Mouse (Mus musculus): ENCODE data around the gene Wdr78. TPM values are rescaled to one million over a fixed set of nuclear protein-coding genes. Genes with fewer than 3 reads are reported as not detected.

The Wdr78 gene
- total RNA-seq, 2 experiments from 2014 or later: 7.5 to 8.7 TPM

GRCm38 (mm10) chr4:103067906-103068655, 46.3 kb downstream of the Wdr78 start:
- intact Hi-C loops (cut with DNase I): no loop called here
- no peak for DNase-seq (ENCODE audit: extremely low spot score in 1 of 2, low spot score in 2 of 2)

GRCm38 (mm10) chr4:103064976-103065375, 49.4 kb downstream of the Wdr78 start:
- intact Hi-C loops (cut with DNase I): no loop called here
- no peak for DNase-seq (ENCODE audit: extremely low spot score in 1 of 2, low spot score in 2 of 2)

- intact Hi-C loops (cut with DNase I): no loop called here
- DNase-seq (ENCODE audit: extremely low spot score in 1 of 2, low spot score in 2 of 2): no peak
These were observed 49.9 kb downstream of the Wdr78 start for GRCm38 (mm10) chr4:103064421-103064820.

- no peak for DNase-seq (ENCODE audit: extremely low spot score in 1 of 2, low spot score in 2 of 2)
- intact Hi-C loops (cut with DNase I): no loop called here
These were observed 57.4 kb downstream of the Wdr78 start for GRCm38 (mm10) chr4:103056909-103057308.

- intact Hi-C loops (cut with DNase I): no loop called here
- DNase-seq (ENCODE audit: extremely low spot score in 1 of 2, low spot score in 2 of 2): no peak
These were observed 66.3 kb downstream of the Wdr78 start for GRCm38 (mm10) chr4:103048046-103048445.

GRCm38 (mm10) chr4:103042997-103043396, 71.4 kb downstream of the Wdr78 start:
- intact Hi-C loops (cut with DNase I): no loop called here
- DNase-seq (ENCODE audit: extremely low spot score in 1 of 2, low spot score in 2 of 2): no peak

- intact Hi-C loops (cut with DNase I): no loop called here
- DNase-seq (ENCODE audit: extremely low spot score in 1 of 2, low spot score in 2 of 2): no peak
These were observed 74.5 kb downstream of the Wdr78 start for GRCm38 (mm10) chr4:103039838-103040191.

- DNase-seq (ENCODE audit: extremely low spot score in 1 of 2, low spot score in 2 of 2): no peak
- intact Hi-C loops (cut with DNase I): no loop called here
These were observed 75.1 kb downstream of the Wdr78 start for GRCm38 (mm10) chr4:103039103-103039837.

- no peak for DNase-seq (ENCODE audit: extremely low spot score in 1 of 2, low spot score in 2 of 2)
- intact Hi-C loops (cut with DNase I): no loop called here
These were observed 85.9 kb downstream of the Wdr78 start for GRCm38 (mm10) chr4:103028177-103029088.

GRCm38 (mm10) chr4:103027745-103028144, 86.6 kb downstream of the Wdr78 start:
- intact Hi-C loops (cut with DNase I): no loop called here
- no peak for DNase-seq (ENCODE audit: extremely low spot score in 1 of 2, low spot score in 2 of 2)

GRCm38 (mm10) chr4:103026621-103027020, 87.7 kb downstream of the Wdr78 start, which contains the start of gene Insl5:
Gene Insl5 (minus strand): TSS chr4:103026842.
- no peak for DNase-seq (ENCODE audit: extremely low spot score in 1 of 2, low spot score in 2 of 2)
- intact Hi-C loops (cut with DNase I): no loop called here

- intact Hi-C loops (cut with DNase I): no loop called here
- peak in 1 of 2 experiments; percentile 3 for DNase-seq (ENCODE audit: extremely low spot score in 1 of 2, low spot score in 2 of 2)
These were observed 100.9 kb downstream of the Wdr78 start for GRCm38 (mm10) chr4:103013490-103013889.

- DNase-seq (ENCODE audit: extremely low spot score in 1 of 2, low spot score in 2 of 2): peak in 1 of 2 experiments; percentile 4
- intact Hi-C loops (cut with DNase I): no loop called here
These were observed 102.5 kb downstream of the Wdr78 start for GRCm38 (mm10) chr4:103011823-103012222.

- DNase-seq (ENCODE audit: extremely low spot score in 1 of 2, low spot score in 2 of 2): no peak
- intact Hi-C loops (cut with DNase I): no loop called here
These were observed 103.6 kb downstream of the Wdr78 start for GRCm38 (mm10) chr4:103010734-103011133.

GRCm38 (mm10) chr4:103006943-103007418, 107.4 kb downstream of the Wdr78 start:
- intact Hi-C loops (cut with DNase I): no loop called here

GRCm38 (mm10) chr4:103006266-103006665, 108.1 kb downstream of the Wdr78 start:
- intact Hi-C loops (cut with DNase I): no loop called here
- DNase-seq (ENCODE audit: extremely low spot score in 1 of 2, low spot score in 2 of 2): no peak

More at GRCm38 (mm10) chr4:103006943-103007418, 107.4 kb downstream of the Wdr78 start:
- no peak for DNase-seq (ENCODE audit: extremely low spot score in 1 of 2, low spot score in 2 of 2)

- DNase-seq (ENCODE audit: extremely low spot score in 1 of 2, low spot score in 2 of 2): no peak
- intact Hi-C loops (cut with DNase I): no loop called here
These were observed 109.0 kb downstream of the Wdr78 start for GRCm38 (mm10) chr4:103005190-103005945.

- no peak for DNase-seq (ENCODE audit: extremely low spot score in 1 of 2, low spot score in 2 of 2)
- intact Hi-C loops (cut with DNase I): no loop called here
These were observed 109.7 kb downstream of the Wdr78 start for GRCm38 (mm10) chr4:103004681-103005080.

Data from left cerebral cortex, postnatal 10 days (tissue).